Mouse (Mus musculus) forebrain, embryonic 11.5 days (tissue): Measurements from ENCODE around the gene Thsd4. TPM values are rescaled to one million over a fixed set of nuclear protein-coding genes. Genes with fewer than 3 reads are reported as not detected.

Source experiments
- ATAC-seq: fragments of 200-750 bp; cut with Nextera tagmentation; replicated peaks from 2 replicates; pipeline ENCODE4 v1.8.0; 2017; ENCODE audit warnings: moderate TSS enrichment; ENCODE audit not compliant: low FRiP score
- DNase-seq: peaks from one replicate; pipeline ENCODE4 v3.0.0-alpha.2; 2017; ENCODE audit warnings: low spot score
- H3K27ac ChIP-seq: fragments of 300-500 bp; sonication (generic); 2 replicates; pipeline ENCODE4 v1.5.1; 2014; ENCODE audit warnings: low read depth, low read length
- H3K27me3 ChIP-seq: fragments of 300-500 bp; sonication (generic); 2 replicates; pipeline ENCODE4 v1.6.1; 2014; ENCODE audit warnings: mild to moderate bottlenecking, low read length, mixed read lengths; ENCODE audit not compliant: control insufficient read depth, insufficient read depth
- H3K36me3 ChIP-seq: fragments of 300-500 bp; sonication (generic); 2 replicates; pipeline ENCODE4 v1.6.1; 2014; ENCODE audit warnings: mild to moderate bottlenecking, low read length, moderate library complexity, mixed read lengths; ENCODE audit not compliant: control insufficient read depth, insufficient read depth
- H3K4me1 ChIP-seq: fragments of 300-500 bp; sonication (generic); replicated peaks from 2 replicates; pipeline ENCODE4 v1.6.1; 2014; ENCODE audit warnings: low read length, mixed read lengths; ENCODE audit not compliant: control insufficient read depth, insufficient read depth
- H3K4me2 ChIP-seq: fragments of 300-500 bp; sonication (generic); 2 replicates; pipeline ENCODE4 v1.6.1; 2014; ENCODE audit warnings: low read depth, mild to moderate bottlenecking, low read length, moderate library complexity, mixed read lengths; ENCODE audit not compliant: severe bottlenecking
- H3K4me3 ChIP-seq: fragments of 300-500 bp; sonication (generic); 2 replicates; pipeline ENCODE4 v1.5.1; 2014; ENCODE audit warnings: low read depth, low read length
- H3K9ac ChIP-seq: fragments of 300-500 bp; sonication (generic); 2 replicates; pipeline ENCODE4 v1.6.1; 2014; ENCODE audit warnings: low read length
- H3K9me3 ChIP-seq: fragments of 300-500 bp; sonication (generic); 2 replicates; pipeline ENCODE4 v1.6.1; 2016; ENCODE audit warnings: low read length, mixed read lengths; ENCODE audit not compliant: control insufficient read depth
- WGBS: fragments of 180-500 bp; shearing (Covaris S2); extraction: QIAGEN DNeasy Blood & Tissue Kit; methylation state at CpG from one replicate; pipeline ENCODE4 v1.1.7; 2014; 5-methylcytosine and 5-hydroxymethylcytosine counted together
- polyA plus RNA-seq: library from polyadenylated mRNA; unstranded; fragments of >200 nt; fragmentation: Nextera tagmentation; extraction: Ambion mirVana; gene quantifications from 2 replicates; pipeline ENCODE4 v1.2.1, GENCODE M21; 2014

Gene Thsd4
- polyA plus RNA-seq, 1 experiment from 2014 or later = 4.6 TPM

GRCm38 (mm10) chr9:60307469-60307868 is 214.4 kb downstream of the Thsd4 start:
- no peaks in the 10 kb centered on the region for H3K27me3 ChIP-seq
- H3K27ac ChIP-seq = no peak overlapping the region
- no peak overlapping the region for H3K9ac ChIP-seq
- peaks cover 2% of the 10 kb centered on the region; the same call in 1 of the 2 replicates for H3K4me1 ChIP-seq
- no peaks in the 10 kb centered on the region for H3K9me3 ChIP-seq
- H3K36me3 ChIP-seq = no peaks in the 10 kb centered on the region
- no peak overlapping the region for H3K4me3 ChIP-seq
- 86% methylated on average over 5 of the region's 5 CpGs for WGBS
- DNase-seq = no peak
- H3K4me2 ChIP-seq = no peak overlapping the region
- no peak for ATAC-seq

- WGBS = 85% methylated on average over 4 of the region's 4 CpGs
- Histone ChIP-seq H3K4me1 (no peaks in the 10 kb centered on the region), H3K4me2 (no peak overlapping the region), H3K4me3 (no peak overlapping the region), H3K36me3 (no peaks in the 10 kb centered on the region), H3K9me3 (no peaks in the 10 kb centered on the region), H3K9ac (no peak overlapping the region), H3K27ac (no peak overlapping the region), H3K27me3 (no peaks in the 10 kb centered on the region)
- DNase-seq = no peak
- ATAC-seq = no peak
These were observed 215.6 kb downstream of the Thsd4 start for GRCm38 (mm10) chr9:60306241-60306640.

- Histone ChIP-seq H3K4me3 (no peak overlapping the region), H3K4me1 (no peaks in the 10 kb centered on the region), H3K4me2 (no peak overlapping the region), H3K27me3 (no peaks in the 10 kb centered on the region), H3K36me3 (no peaks in the 10 kb centered on the region), H3K27ac (no peak overlapping the region), H3K9ac (no peak overlapping the region), H3K9me3 (no peaks in the 10 kb centered on the region)
- WGBS = 97% methylated on average over 2 of the region's 2 CpGs
- ATAC-seq (no peak), DNase-seq (no peak)
These were observed 216.5 kb downstream of the Thsd4 start for GRCm38 (mm10) chr9:60305204-60305840.

GRCm38 (mm10) chr9:60296276-60296675 is 225.6 kb downstream of the Thsd4 start:
- Histone ChIP-seq H3K36me3 (no peaks in the 10 kb centered on the region), H3K27ac (no peak overlapping the region), H3K27me3 (no peaks in the 10 kb centered on the region), H3K4me3 (no peak overlapping the region), H3K4me1 (no peaks in the 10 kb centered on the region), H3K4me2 (no peak overlapping the region), H3K9me3 (no peaks in the 10 kb centered on the region; the same call in 1 of the 2 replicates), H3K9ac (no peak overlapping the region)
- WGBS = 81% methylated on average over 2 of the region's 2 CpGs
- ATAC-seq (no peak), DNase-seq (no peak)

- Histone ChIP-seq H3K27me3 (no peaks in the 10 kb centered on the region), H3K4me2 (no peak overlapping the region), H3K9me3 (no peaks in the 10 kb centered on the region; the same call in 1 of the 2 replicates), H3K27ac (no peak overlapping the region), H3K4me3 (no peak overlapping the region), H3K9ac (no peak overlapping the region), H3K36me3 (no peaks in the 10 kb centered on the region), H3K4me1 (no peaks in the 10 kb centered on the region)
- ATAC-seq (no peak), DNase-seq (no peak)
- WGBS = 77% methylated on average over 6 of the region's 6 CpGs
These were observed 226.6 kb downstream of the Thsd4 start for GRCm38 (mm10) chr9:60295199-60295598.

- H3K4me2 ChIP-seq = no peak overlapping the region
- H3K36me3 ChIP-seq = no peaks in the 10 kb centered on the region
- H3K9ac ChIP-seq = no peak overlapping the region
- H3K4me3 ChIP-seq = no peak overlapping the region
- no peaks in the 10 kb centered on the region for H3K27me3 ChIP-seq
- WGBS = 80% methylated on average over 6 of the region's 6 CpGs
- H3K9me3 ChIP-seq = no peaks in the 10 kb centered on the region
- DNase-seq = no peak
- H3K27ac ChIP-seq = no peak overlapping the region
- H3K4me1 ChIP-seq = no peaks in the 10 kb centered on the region
- ATAC-seq = no peak
These were observed 228.7 kb downstream of the Thsd4 start for GRCm38 (mm10) chr9:60293129-60293528.

- Histone ChIP-seq H3K36me3 (no peaks in the 10 kb centered on the region), H3K27me3 (no peaks in the 10 kb centered on the region), H3K9me3 (no peaks in the 10 kb centered on the region), H3K9ac (no peak overlapping the region), H3K4me2 (no peak overlapping the region), H3K4me3 (no peak overlapping the region), H3K27ac (no peak overlapping the region), H3K4me1 (no peaks in the 10 kb centered on the region)
- DNase-seq (no peak), ATAC-seq (no peak)
- 83% methylated on average over 8 of the region's 8 CpGs for WGBS
These were observed 231.1 kb downstream of the Thsd4 start for GRCm38 (mm10) chr9:60290780-60291179.

- Histone ChIP-seq H3K9ac (no peak overlapping the region), H3K27me3 (no peaks in the 10 kb centered on the region), H3K4me3 (no peak overlapping the region), H3K4me2 (no peak overlapping the region), H3K27ac (no peak overlapping the region), H3K36me3 (no peaks in the 10 kb centered on the region), H3K4me1 (peaks cover 2% of the 10 kb centered on the region; the same call in 1 of the 2 replicates), H3K9me3 (no peaks in the 10 kb centered on the region)
- 65% methylated on average over 12 of the region's 12 CpGs for WGBS
- DNase-seq = no peak
- no peak for ATAC-seq
These were observed 233.1 kb downstream of the Thsd4 start for GRCm38 (mm10) chr9:60288789-60289188.

GRCm38 (mm10) chr9:60286390-60286789 is 235.5 kb downstream of the Thsd4 start:
- WGBS = 86% methylated on average over 3 of the region's 3 CpGs
- peaks cover 2% of the 10 kb centered on the region; the same call in 1 of the 2 replicates for H3K4me1 ChIP-seq
- H3K9ac ChIP-seq = no peak overlapping the region
- H3K9me3 ChIP-seq = no peaks in the 10 kb centered on the region
- DNase-seq (no peak), ATAC-seq (no peak)
- H3K36me3 ChIP-seq = no peaks in the 10 kb centered on the region
- no peak overlapping the region for H3K27ac ChIP-seq
- H3K4me2 ChIP-seq = no peak overlapping the region
- H3K27me3 ChIP-seq = no peaks in the 10 kb centered on the region
- no peak overlapping the region for H3K4me3 ChIP-seq
